Mouse (Mus musculus): ENCODE results near the gene Smurf1. TPM values are rescaled to one million over a fixed set of nuclear protein-coding genes. Genes with fewer than 3 reads are reported as not detected.

Smurf1 gene
- polyA plus RNA-seq, 1 experiment from 2014 or later, result 18.1 TPM

DNA sequence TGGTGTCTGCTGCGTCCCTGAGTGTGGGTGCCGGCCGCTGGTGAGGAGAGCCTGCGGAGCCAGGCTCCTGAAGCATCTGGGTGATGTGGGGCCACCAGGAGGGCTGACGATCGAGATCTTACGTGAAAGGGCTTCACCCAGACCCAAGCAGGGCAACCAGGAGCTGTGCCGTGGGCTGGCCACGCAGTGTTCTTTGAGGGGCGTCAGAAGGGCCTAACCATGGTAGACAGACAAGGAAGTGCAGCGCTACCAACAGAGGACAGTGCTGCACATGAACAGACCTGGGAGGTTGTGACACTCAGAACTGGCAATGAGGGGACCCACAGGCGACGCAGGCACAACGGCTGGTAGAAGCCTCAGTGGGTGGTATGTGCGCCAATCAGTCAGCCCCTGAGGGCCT, 88.6 kb downstream of the Smurf1 start:
- no peak for DNase-seq (ENCODE audit: low spot score)
- no peak overlapping the region for H3K4me2 ChIP-seq (replicated peaks; ENCODE audit: low read depth, low read length)
- no peak overlapping the region for H3K4me3 ChIP-seq (ENCODE audit: low read depth, low read length)
- H3K4me1 ChIP-seq (replicated peaks; ENCODE audit: control insufficient read depth, insufficient read depth, low read length), result no peaks in the 10 kb centered on the region
- H3K36me3 ChIP-seq (ENCODE audit: control insufficient read depth, insufficient read depth, low read length), result peaks cover 3% of the 10 kb centered on the region; the same call in 1 of the 2 replicates
- H3K27ac ChIP-seq (ENCODE audit: low read depth, low read length), result no peak overlapping the region
- no peak overlapping the region for H3K9ac ChIP-seq (ENCODE audit: low read depth, low read length)
- H3K9me3 ChIP-seq (ENCODE audit: control insufficient read depth, low read length), result no peaks in the 10 kb centered on the region
- 90% methylated on average over 15 of the region's 15 CpGs for WGBS
- no peak for ATAC-seq (ENCODE audit: low FRiP score)
- H3K27me3 ChIP-seq (ENCODE audit: control insufficient read depth, insufficient read depth, low read length), result no peaks in the 10 kb centered on the region

DNA sequence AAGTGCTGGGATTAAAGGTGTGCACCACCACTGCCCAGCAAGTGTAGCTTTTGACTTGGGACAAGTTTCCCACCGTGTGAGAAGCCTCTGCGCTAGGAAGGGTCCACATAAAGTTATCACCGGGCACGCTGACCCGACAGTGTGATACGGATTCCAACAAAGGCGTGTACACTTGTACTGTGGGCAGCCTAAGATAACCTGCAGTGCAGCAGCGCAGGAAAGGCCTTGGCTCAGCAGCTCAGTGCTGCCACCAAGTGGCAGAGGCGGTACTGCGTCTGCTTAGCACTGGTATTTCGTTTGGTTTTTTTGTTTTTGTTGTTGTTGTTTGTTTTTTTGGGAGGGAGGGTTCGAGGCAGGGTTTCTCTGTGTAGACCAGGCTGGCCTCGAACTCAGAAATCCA, 89.8 kb downstream of the Smurf1 start:
- Histone ChIP-seq H3K27ac (ENCODE audit: low read depth, low read length) (no peak overlapping the region), H3K36me3 (ENCODE audit: control insufficient read depth, insufficient read depth, low read length) (peaks cover 3% of the 10 kb centered on the region; the same call in 1 of the 2 replicates), H3K4me2 (replicated peaks; ENCODE audit: low read depth, low read length) (no peak overlapping the region), H3K4me3 (ENCODE audit: low read depth, low read length) (no peak overlapping the region), H3K9me3 (ENCODE audit: control insufficient read depth, low read length) (no peaks in the 10 kb centered on the region), H3K4me1 (replicated peaks; ENCODE audit: control insufficient read depth, insufficient read depth, low read length) (no peaks in the 10 kb centered on the region), H3K27me3 (ENCODE audit: control insufficient read depth, insufficient read depth, low read length) (no peaks in the 10 kb centered on the region), H3K9ac (ENCODE audit: low read depth, low read length) (no peak overlapping the region)
- WGBS, result 18% methylated on average over 13 of the region's 13 CpGs
- DNase-seq (ENCODE audit: low spot score) (peak; percentile 86), ATAC-seq (ENCODE audit: low FRiP score) (0 out of 2 replicates have a peak, but pooled peaks have one; percentile 38)

DNA sequence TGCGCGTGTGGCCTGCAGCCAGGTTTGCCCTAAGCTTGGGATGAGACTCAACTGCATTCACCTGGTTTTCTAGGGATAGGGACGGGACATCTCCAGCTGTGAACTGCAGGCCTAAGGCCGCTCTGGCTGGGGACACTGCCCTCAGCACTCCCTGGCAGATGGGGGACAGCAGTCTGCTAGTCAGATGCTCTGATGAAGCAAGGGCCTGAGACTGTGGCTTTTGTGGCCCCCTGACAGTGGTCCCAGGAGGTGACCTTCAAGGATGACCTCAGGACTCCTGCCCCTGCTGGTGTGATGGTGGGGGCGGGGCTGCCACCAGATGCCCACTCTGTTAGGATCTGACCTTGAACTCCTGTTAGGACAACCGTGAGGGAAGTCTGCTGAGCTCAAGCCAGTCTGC, 90.4 kb downstream of the Smurf1 start:
- Histone ChIP-seq H3K27me3 (ENCODE audit: control insufficient read depth, insufficient read depth, low read length) (no peaks in the 10 kb centered on the region), H3K4me1 (replicated peaks; ENCODE audit: control insufficient read depth, insufficient read depth, low read length) (no peaks in the 10 kb centered on the region), H3K4me2 (replicated peaks; ENCODE audit: low read depth, low read length) (no peak overlapping the region), H3K27ac (ENCODE audit: low read depth, low read length) (no peak overlapping the region), H3K9me3 (ENCODE audit: control insufficient read depth, low read length) (no peaks in the 10 kb centered on the region), H3K4me3 (ENCODE audit: low read depth, low read length) (no peak overlapping the region), H3K36me3 (ENCODE audit: control insufficient read depth, insufficient read depth, low read length) (no peaks in the 10 kb centered on the region; the same call in 1 of the 2 replicates), H3K9ac (ENCODE audit: low read depth, low read length) (no peak overlapping the region)
- ATAC-seq (ENCODE audit: low FRiP score) (no peak), DNase-seq (ENCODE audit: low spot score) (no peak)
- WGBS, result 77% methylated on average over 6 of the region's 6 CpGs

- Histone ChIP-seq H3K4me3 (ENCODE audit: low read depth, low read length) (no peak overlapping the region), H3K4me1 (replicated peaks; ENCODE audit: control insufficient read depth, insufficient read depth, low read length) (no peaks in the 10 kb centered on the region), H3K9me3 (ENCODE audit: control insufficient read depth, low read length) (no peaks in the 10 kb centered on the region), H3K9ac (ENCODE audit: low read depth, low read length) (no peak overlapping the region), H3K27me3 (ENCODE audit: control insufficient read depth, insufficient read depth, low read length) (no peaks in the 10 kb centered on the region), H3K4me2 (replicated peaks; ENCODE audit: low read depth, low read length) (no peak overlapping the region), H3K27ac (ENCODE audit: low read depth, low read length) (no peak overlapping the region), H3K36me3 (ENCODE audit: control insufficient read depth, insufficient read depth, low read length) (no peaks in the 10 kb centered on the region)
- DNase-seq (ENCODE audit: low spot score) (no peak), ATAC-seq (ENCODE audit: low FRiP score) (no peak)
- WGBS, result 87% methylated on average over 3 of the region's 3 CpGs
These were observed 92.8 kb downstream of the Smurf1 start for GRCm38 (mm10) chr5:144872867-144873266.

- no peaks in the 10 kb centered on the region for H3K36me3 ChIP-seq (ENCODE audit: control insufficient read depth, insufficient read depth, low read length)
- no peak overlapping the region for H3K9ac ChIP-seq (ENCODE audit: low read depth, low read length)
- no peak overlapping the region; the same call in 1 of the 2 replicates for H3K27ac ChIP-seq (ENCODE audit: low read depth, low read length)
- no peaks in the 10 kb centered on the region for H3K9me3 ChIP-seq (ENCODE audit: control insufficient read depth, low read length)
- no peaks in the 10 kb centered on the region for H3K4me1 ChIP-seq (replicated peaks; ENCODE audit: control insufficient read depth, insufficient read depth, low read length)
- H3K4me2 ChIP-seq (replicated peaks; ENCODE audit: low read depth, low read length), result no peak overlapping the region
- no peak for DNase-seq (ENCODE audit: low spot score)
- H3K27me3 ChIP-seq (ENCODE audit: control insufficient read depth, insufficient read depth, low read length), result no peaks in the 10 kb centered on the region
- H3K4me3 ChIP-seq (ENCODE audit: low read depth, low read length), result no peak overlapping the region
- WGBS, result 79% methylated on average over 5 of the region's 5 CpGs
- ATAC-seq (ENCODE audit: low FRiP score), result no peak
These were observed 93.3 kb downstream of the Smurf1 start for GRCm38 (mm10) chr5:144872326-144872725.

DNA sequence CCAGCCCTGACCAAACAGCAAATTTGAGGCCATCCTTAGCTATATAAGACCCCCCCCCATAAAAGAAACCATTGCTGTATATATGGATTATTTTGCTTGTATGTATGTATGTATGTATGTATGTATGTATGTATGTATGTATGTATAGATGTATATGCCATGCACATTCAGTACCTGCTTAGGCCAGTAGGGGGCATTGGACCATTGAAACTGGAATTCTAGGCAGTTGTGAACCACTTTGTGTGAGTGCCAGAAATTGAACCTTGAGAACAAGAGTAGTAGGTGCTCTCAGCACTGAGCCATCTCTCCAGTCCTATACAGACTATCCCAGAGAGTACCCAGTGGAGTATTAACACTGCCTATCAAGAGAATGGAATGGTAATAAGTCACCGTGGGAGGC, 93.9 kb downstream of the Smurf1 start:
- WGBS, result 86% methylated on average over 1 of the region's 1 CpGs
- Histone ChIP-seq H3K27ac (ENCODE audit: low read depth, low read length) (no peak overlapping the region), H3K36me3 (ENCODE audit: control insufficient read depth, insufficient read depth, low read length) (no peaks in the 10 kb centered on the region), H3K27me3 (ENCODE audit: control insufficient read depth, insufficient read depth, low read length) (no peaks in the 10 kb centered on the region), H3K4me3 (ENCODE audit: low read depth, low read length) (no peak overlapping the region), H3K9me3 (ENCODE audit: control insufficient read depth, low read length) (no peaks in the 10 kb centered on the region), H3K4me1 (replicated peaks; ENCODE audit: control insufficient read depth, insufficient read depth, low read length) (no peaks in the 10 kb centered on the region), H3K4me2 (replicated peaks; ENCODE audit: low read depth, low read length) (no peak overlapping the region), H3K9ac (ENCODE audit: low read depth, low read length) (no peak overlapping the region)
- no peak for ATAC-seq (ENCODE audit: low FRiP score)
- DNase-seq (ENCODE audit: low spot score), result peak; percentile 34

GRCm38 (mm10) chr5:144870782-144871181, 94.9 kb downstream of the Smurf1 start:
- WGBS, result 85% methylated on average over 7 of the region's 7 CpGs
- no peak overlapping the region for H3K27ac ChIP-seq (ENCODE audit: low read depth, low read length)
- H3K36me3 ChIP-seq (ENCODE audit: control insufficient read depth, insufficient read depth, low read length), result no peaks in the 10 kb centered on the region
- DNase-seq (ENCODE audit: low spot score), result no peak
- H3K9ac ChIP-seq (ENCODE audit: low read depth, low read length), result no peak overlapping the region
- no peak overlapping the region for H3K4me2 ChIP-seq (replicated peaks; ENCODE audit: low read depth, low read length)
- H3K27me3 ChIP-seq (ENCODE audit: control insufficient read depth, insufficient read depth, low read length), result no peaks in the 10 kb centered on the region
- H3K4me3 ChIP-seq (ENCODE audit: low read depth, low read length), result no peak overlapping the region
- no peaks in the 10 kb centered on the region for H3K9me3 ChIP-seq (ENCODE audit: control insufficient read depth, low read length)
- H3K4me1 ChIP-seq (replicated peaks; ENCODE audit: control insufficient read depth, insufficient read depth, low read length), result no peaks in the 10 kb centered on the region
- no peak for ATAC-seq (ENCODE audit: low FRiP score)

DNA sequence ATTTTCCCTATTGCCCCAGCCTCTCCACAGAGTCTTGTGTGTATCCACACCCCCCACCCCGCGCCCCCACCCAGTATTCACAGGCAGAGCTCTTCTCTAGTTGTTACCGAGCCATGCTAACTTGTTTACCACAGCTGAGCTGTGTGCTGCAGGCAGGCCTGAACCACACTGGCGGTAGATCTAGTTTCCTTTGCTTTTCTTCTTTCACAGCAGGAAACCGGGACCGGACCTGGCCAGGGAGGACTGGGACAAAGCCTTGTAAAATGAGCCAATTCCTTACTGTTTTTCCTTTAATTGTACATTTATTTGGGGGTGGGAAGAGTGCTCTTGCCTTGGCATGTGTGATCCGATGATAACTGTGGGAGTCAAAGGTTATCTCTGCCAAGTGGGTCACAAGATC, 96.2 kb downstream of the Smurf1 start:
- no peak overlapping the region for H3K9ac ChIP-seq (ENCODE audit: low read depth, low read length)
- H3K4me2 ChIP-seq (replicated peaks; ENCODE audit: low read depth, low read length), result no peak overlapping the region
- ATAC-seq (ENCODE audit: low FRiP score) (no peak), DNase-seq (ENCODE audit: low spot score) (no peak)
- 65% methylated on average over 7 of the region's 7 CpGs for WGBS
- no peak overlapping the region for H3K27ac ChIP-seq (ENCODE audit: low read depth, low read length)
- H3K27me3 ChIP-seq (ENCODE audit: control insufficient read depth, insufficient read depth, low read length), result no peaks in the 10 kb centered on the region
- H3K9me3 ChIP-seq (ENCODE audit: control insufficient read depth, low read length), result no peaks in the 10 kb centered on the region
- H3K4me3 ChIP-seq (ENCODE audit: low read depth, low read length), result no peak overlapping the region
- no peaks in the 10 kb centered on the region for H3K36me3 ChIP-seq (ENCODE audit: control insufficient read depth, insufficient read depth, low read length)
- no peaks in the 10 kb centered on the region for H3K4me1 ChIP-seq (replicated peaks; ENCODE audit: control insufficient read depth, insufficient read depth, low read length)

- Histone ChIP-seq H3K27me3 (ENCODE audit: control insufficient read depth, insufficient read depth, low read length) (no peaks in the 10 kb centered on the region), H3K4me3 (ENCODE audit: low read depth, low read length) (no peak overlapping the region), H3K9me3 (ENCODE audit: control insufficient read depth, low read length) (no peaks in the 10 kb centered on the region), H3K4me1 (replicated peaks; ENCODE audit: control insufficient read depth, insufficient read depth, low read length) (no peaks in the 10 kb centered on the region), H3K9ac (ENCODE audit: low read depth, low read length) (no peak overlapping the region), H3K36me3 (ENCODE audit: control insufficient read depth, insufficient read depth, low read length) (no peaks in the 10 kb centered on the region), H3K27ac (ENCODE audit: low read depth, low read length) (no peak overlapping the region), H3K4me2 (replicated peaks; ENCODE audit: low read depth, low read length) (no peak overlapping the region)
- WGBS, result 90% methylated on average over 8 of the region's 8 CpGs
- DNase-seq (ENCODE audit: low spot score) (peak; percentile 32), ATAC-seq (ENCODE audit: low FRiP score) (no peak)
These were observed 98.7 kb downstream of the Smurf1 start for GRCm38 (mm10) chr5:144866923-144867322.

All from hindbrain, embryonic 11.5 days (tissue).